Mouse (Mus musculus): Measurements from ENCODE around the gene Brinp1.

DNA sequence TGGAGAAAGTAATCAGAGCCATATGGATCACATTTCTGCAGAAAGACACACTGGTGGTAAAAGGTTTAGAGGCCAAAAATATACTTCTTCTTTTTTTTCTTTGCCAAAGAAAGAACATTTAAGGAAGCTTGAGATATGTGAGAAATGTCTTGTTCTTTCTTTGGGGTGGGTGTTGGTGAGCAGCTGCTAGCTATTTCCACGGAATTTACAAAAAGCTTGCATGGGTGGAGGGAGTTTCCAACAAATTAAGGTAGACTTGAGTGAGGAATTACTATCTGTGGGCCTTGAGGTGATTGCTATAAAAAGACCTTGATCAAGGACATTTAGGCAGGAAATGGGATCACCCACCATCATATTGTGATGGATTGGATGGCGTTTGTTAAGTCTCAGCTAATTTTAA is 3.1 kb upstream of the Brinp1 start:
- TF ChIP-seq CTCF (IDR thresholded peaks at IDR 0.05; ENCODE audit: low read depth) (no peak), EP300 (IDR thresholded peaks at IDR 0.05; ENCODE audit: low read depth) (no peak)

Data from liver, postnatal 0 days (tissue).